Comparison of ENCODE assay signal across 9 mouse cellular contexts in the genomic region with DNA sequence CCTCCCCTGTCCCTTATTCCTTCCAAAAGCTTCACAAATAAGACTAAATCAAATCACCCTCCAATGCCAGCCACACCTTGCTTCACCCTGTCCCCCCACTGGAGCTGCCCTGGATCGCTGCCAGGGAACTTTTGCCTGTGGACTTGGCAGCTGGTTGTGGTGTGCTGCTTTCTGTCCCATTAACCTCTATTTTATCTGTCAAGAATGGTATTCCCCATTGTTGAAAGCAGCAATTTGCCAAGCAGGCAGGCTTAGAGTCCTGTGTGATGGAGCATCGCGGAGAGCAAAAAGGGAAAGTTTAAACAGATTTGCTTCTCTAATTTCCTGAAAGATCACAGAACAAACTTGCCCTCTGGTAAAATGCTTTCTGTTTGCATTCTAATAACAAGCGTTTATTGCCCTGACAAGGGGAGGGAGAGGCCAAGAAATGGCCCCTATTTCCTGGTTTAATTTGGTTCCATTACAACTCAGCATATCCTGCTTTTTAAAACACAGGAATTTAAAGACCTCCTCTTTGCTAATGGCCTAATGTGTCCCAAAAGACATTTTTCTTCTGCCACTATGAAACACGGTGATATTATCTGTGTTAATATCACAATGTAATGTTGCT.
DNase-seq lines count a peak whose midpoint lies in the region; ATAC-seq and TF ChIP-seq lines count a peak whose summit lies in the region.
"Had no signal": no experiment of that assay in that cellular context is flagged by ENCODE, and none has a peak within 500 bp of the region (broad histone marks: within the 10 kb centered on the region; RNA-seq: fewer than 3 reads in every experiment).

No protein-coding gene starts in this region.

- ATAC-seq in forebrain, embryonic 16.5 days = 0 out of 2 replicates have a peak, but pooled peaks have one; percentile 26
- ATAC-seq in forebrain, postnatal 0 days = no peak
- no peak for ATAC-seq in kidney, embryonic 14.5 days (ENCODE audit: low FRiP score, low TSS enrichment)
- no peak for ATAC-seq in midbrain, embryonic 13.5 days

- no peak for TF ChIP-seq CTCF in forebrain, postnatal 0 days (IDR thresholded peaks at IDR 0.05; ENCODE audit: low read depth)
- no peak for TF ChIP-seq CTCF in heart, adult 2 months (IDR thresholded peaks at IDR 0.05)

- intact Hi-C loops in heart, adult 2 months (cut with DNase I) = loop anchor here (5.0 kb wide), 1 partner anchor 194 kb away; no protein-coding TSS in a partner anchor

- 0 out of 2 replicates have a peak, but pooled peaks have one; percentile 18 for TF ChIP-seq EP300 in heart, adult 2 months (IDR thresholded peaks at IDR 0.05; ENCODE audit: insufficient read depth, low read depth, low read length)

- TF ChIP-seq POLR2A in heart, adult 2 months (IDR thresholded peaks at IDR 0.05; ENCODE audit: insufficient read depth, low read depth, low read length) = no peak

- H3K27me3 ChIP-seq in forebrain, embryonic 16.5 days (replicated peaks; ENCODE audit: control insufficient read depth, insufficient read depth, low read length) = no peaks in the 10 kb centered on the region
- no peaks in the 10 kb centered on the region for H3K27me3 ChIP-seq in forebrain, postnatal 0 days (ENCODE audit: insufficient read depth, low read length)
- no peaks in the 10 kb centered on the region for H3K27me3 ChIP-seq in heart, adult 2 months (ENCODE audit: control insufficient read depth, insufficient read depth, low read length)
- no peaks in the 10 kb centered on the region for H3K27me3 ChIP-seq in kidney, embryonic 14.5 days (ENCODE audit: control insufficient read depth, insufficient read depth, low read length)
- no peaks in the 10 kb centered on the region for H3K27me3 ChIP-seq in midbrain, embryonic 13.5 days
- H3K27me3 ChIP-seq: neural tube, embryonic 12.5 days had no signal

- H3K27ac ChIP-seq in forebrain, embryonic 16.5 days (ENCODE audit: low read length) = no peak overlapping the region
- no peak overlapping the region for H3K27ac ChIP-seq in forebrain, postnatal 0 days (ENCODE audit: low read depth, low read length)
- peak overlapping the region; percentile 13; the same call in 1 of the 2 replicates for H3K27ac ChIP-seq in heart, adult 2 months
- peak overlapping the region; percentile 21; the same call in 1 of the 2 replicates for H3K27ac ChIP-seq in kidney, embryonic 14.5 days (ENCODE audit: low read depth, low read length)
- H3K27ac ChIP-seq in midbrain, embryonic 13.5 days = no peak overlapping the region
- H3K27ac ChIP-seq: neural tube, embryonic 12.5 days had no signal

- WGBS in forebrain, embryonic 16.5 days = 45% methylated on average over 5 of the region's 5 CpGs
- 37% methylated on average over 5 of the region's 5 CpGs for WGBS in forebrain, postnatal 0 days
- WGBS in heart, adult 2 months = 8% methylated on average over 5 of the region's 5 CpGs
- WGBS in kidney, embryonic 14.5 days = 7% methylated on average over 5 of the region's 5 CpGs
- 71% methylated on average over 5 of the region's 5 CpGs for WGBS in midbrain, embryonic 13.5 days

- H3K9me3 ChIP-seq in forebrain, embryonic 16.5 days (ENCODE audit: control insufficient read depth, low read length) = no peaks in the 10 kb centered on the region
- no peaks in the 10 kb centered on the region for H3K9me3 ChIP-seq in forebrain, postnatal 0 days (ENCODE audit: low read length)
- H3K9me3 ChIP-seq in kidney, embryonic 14.5 days (ENCODE audit: control insufficient read depth, low read length) = no peaks in the 10 kb centered on the region
- no peaks in the 10 kb centered on the region for H3K9me3 ChIP-seq in midbrain, embryonic 13.5 days
- H3K9me3 ChIP-seq: neural tube, embryonic 12.5 days had no signal

- H3K4me2 ChIP-seq in forebrain, embryonic 16.5 days (ENCODE audit: low read length) = no peak overlapping the region
- H3K4me2 ChIP-seq in forebrain, postnatal 0 days (ENCODE audit: low read depth) = no peak overlapping the region
- H3K4me2 ChIP-seq in kidney, embryonic 14.5 days (replicated peaks; ENCODE audit: low read depth, low read length) = no peak overlapping the region
- no peak overlapping the region for H3K4me2 ChIP-seq in midbrain, embryonic 13.5 days (replicated peaks)
- H3K4me2 ChIP-seq: neural tube, embryonic 12.5 days had no signal

- no peak overlapping the region for H3K4me3 ChIP-seq in forebrain, embryonic 16.5 days (replicated peaks; ENCODE audit: low read length)
- no peak overlapping the region for H3K4me3 ChIP-seq in forebrain, postnatal 0 days (ENCODE audit: low read depth, low read length)
- no peak overlapping the region for H3K4me3 ChIP-seq in heart, adult 2 months
- H3K4me3 ChIP-seq in kidney, embryonic 14.5 days (ENCODE audit: low read length) = no peak overlapping the region
- H3K4me3 ChIP-seq in midbrain, embryonic 13.5 days (replicated peaks) = no peak overlapping the region
- H3K4me3 ChIP-seq: neural tube, embryonic 12.5 days had no signal

- peaks cover 5% of the 10 kb centered on the region; the same call in 1 of the 2 replicates for H3K4me1 ChIP-seq in forebrain, embryonic 16.5 days (replicated peaks; ENCODE audit: control insufficient read depth, insufficient read depth, low read length)
- 0 out of 2 replicates have a peak, but pooled peaks cover 4% of the 10 kb centered on the region for H3K4me1 ChIP-seq in forebrain, postnatal 0 days (ENCODE audit: insufficient read depth)
- H3K4me1 ChIP-seq in heart, adult 2 months (ENCODE audit: control insufficient read depth, insufficient read depth, low read length) = peaks cover 6% of the 10 kb centered on the region
- H3K4me1 ChIP-seq in kidney, embryonic 14.5 days (ENCODE audit: control insufficient read depth, insufficient read depth, low read length) = peaks cover 25% of the 10 kb centered on the region
- peaks cover 23% of the 10 kb centered on the region for H3K4me1 ChIP-seq in midbrain, embryonic 13.5 days (replicated peaks)

- no peak overlapping the region for H3K9ac ChIP-seq in forebrain, embryonic 16.5 days (replicated peaks; ENCODE audit: low read depth, low read length)
- no peak overlapping the region for H3K9ac ChIP-seq in forebrain, postnatal 0 days
- no peak overlapping the region for H3K9ac ChIP-seq in heart, adult 2 months (ENCODE audit: low read depth, low read length)
- H3K9ac ChIP-seq in kidney, embryonic 14.5 days (ENCODE audit: low read depth, low read length) = no peak overlapping the region
- no peak overlapping the region for H3K9ac ChIP-seq in midbrain, embryonic 13.5 days (replicated peaks)
- H3K9ac ChIP-seq: neural tube, embryonic 12.5 days had no signal

- no peaks in the 10 kb centered on the region for H3K36me3 ChIP-seq in forebrain, embryonic 16.5 days (ENCODE audit: control insufficient read depth, insufficient read depth)
- no peaks in the 10 kb centered on the region for H3K36me3 ChIP-seq in forebrain, postnatal 0 days (ENCODE audit: insufficient read depth)
- H3K36me3 ChIP-seq in heart, adult 2 months (ENCODE audit: control insufficient read depth, insufficient read depth, low read length) = peaks cover 3% of the 10 kb centered on the region
- H3K36me3 ChIP-seq in kidney, embryonic 14.5 days (ENCODE audit: control insufficient read depth, insufficient read depth, low read length) = no peaks in the 10 kb centered on the region
- H3K36me3 ChIP-seq in midbrain, embryonic 13.5 days = no peaks in the 10 kb centered on the region
- H3K36me3 ChIP-seq: neural tube, embryonic 12.5 days had no signal

- DNase-seq in forebrain, postnatal 0 days = no peak
- peak; percentile 13 for DNase-seq in MN1 (ENCODE audit: low spot score)
- DNase-seq in heart, adult 2 months = peak; percentile 62
- no peak for DNase-seq in thymus, postnatal 0 days (ENCODE audit: low spot score)
- DNase-seq in spleen, postnatal 10 days (ENCODE audit: low spot score in 2 of 2) = no peak

- no peaks in the 10 kb centered on the region for H3K79me2 ChIP-seq in heart, adult 2 months (replicated peaks; ENCODE audit: control insufficient read depth, insufficient read depth, low read length)

Comparison
In these comparisons a context has a peak if more than half of its experiments do, and no peak if none do; other contexts are left out.
1. H3K27ac ChIP-seq: peak in heart, adult 2 months (single experiment) and kidney, embryonic 14.5 days (single experiment); none in forebrain, embryonic 16.5 days (single experiment), forebrain, postnatal 0 days (single experiment) and midbrain, embryonic 13.5 days (single experiment).
2. DNase-seq: peak in MN1 (single experiment) and heart, adult 2 months (2 of 2); none in forebrain, postnatal 0 days (single experiment), thymus, postnatal 0 days (single experiment) and spleen, postnatal 10 days (0 of 2).